Mouse (Mus musculus) gastrocnemius, postnatal 36 days (tissue): ENCODE measurements around the gene Iqgap2. TPM values are rescaled to one million over a fixed set of nuclear protein-coding genes. Genes with fewer than 3 reads are reported as not detected.
A peak's percentile ranks its signal among the peaks of the same experiment; 100 is the strongest.

Source experiments
- DNase-seq, 2 experiments: peaks; one replicate each; pipeline ENCODE4 v3.0.0; 2022
- intact Hi-C: fragments of 180-260 bp; cut with DNase I; formaldehyde crosslinking; loops from one replicate; pipeline ENCODE4 v1.15.1; 2025
- total RNA-seq, 2 experiments: library from RNA; stranded (reverse); gene quantifications; 2 replicates each; pipeline ENCODE4 v1.2.3; 2021

The Iqgap2 gene
- total RNA-seq, 2 experiments from 2014 or later: 1.3 to 1.6 TPM

GRCm38 (mm10) chr13:95741813-95742689 is 149.7 kb downstream of the Iqgap2 start:
- no peak for DNase-seq
- intact Hi-C loops: no loop called here

- intact Hi-C loops: no loop called here
- no peak for DNase-seq
These were observed 152.1 kb downstream of the Iqgap2 start for GRCm38 (mm10) chr13:95739651-95740050.

GRCm38 (mm10) chr13:95730491-95730890 is 161.2 kb downstream of the Iqgap2 start:
- intact Hi-C loops: no loop called here
- DNase-seq: no peak

GRCm38 (mm10) chr13:95719320-95720232 is 172.1 kb downstream of the Iqgap2 start:
- intact Hi-C loops: no loop called here

GRCm38 (mm10) chr13:95715356-95715755 is 176.4 kb downstream of the Iqgap2 start:
- no peak for DNase-seq
- intact Hi-C loops: no loop called here

More at GRCm38 (mm10) chr13:95719320-95720232, 172.1 kb downstream of the Iqgap2 start:
- DNase-seq: peak; percentile 21 to 34

GRCm38 (mm10) chr13:95714271-95714975 is 177.3 kb downstream of the Iqgap2 start:
- intact Hi-C loops: no loop called here
- no peak for DNase-seq

GRCm38 (mm10) chr13:95712570-95713268 is 179.0 kb downstream of the Iqgap2 start:
- intact Hi-C loops: no loop called here

GRCm38 (mm10) chr13:95712054-95712453 is 179.7 kb downstream of the Iqgap2 start:
- intact Hi-C loops: no loop called here
- DNase-seq: no peak

More at GRCm38 (mm10) chr13:95712570-95713268, 179.0 kb downstream of the Iqgap2 start:
- no peak for DNase-seq

- DNase-seq: no peak
- intact Hi-C loops: no loop called here
These were observed 186.1 kb downstream of the Iqgap2 start for GRCm38 (mm10) chr13:95705589-95705988.

- no peak for DNase-seq
- intact Hi-C loops: no loop called here
These were observed 188.3 kb downstream of the Iqgap2 start for GRCm38 (mm10) chr13:95703376-95703775.

GRCm38 (mm10) chr13:95697874-95698273 is 193.8 kb downstream of the Iqgap2 start:
- DNase-seq: no peak
- intact Hi-C loops: no loop called here

GRCm38 (mm10) chr13:95696654-95697163 is 195.0 kb downstream of the Iqgap2 start, which contains the start of gene F2rl2:
Gene F2rl2, plus strand, starts transcription at chr13:95696853.
- no peak for DNase-seq
- intact Hi-C loops: no loop called here

- intact Hi-C loops: no loop called here
- DNase-seq: no peak
These were observed 195.5 kb downstream of the Iqgap2 start for GRCm38 (mm10) chr13:95696120-95696653.

GRCm38 (mm10) chr13:95692201-95692600 is 199.5 kb downstream of the Iqgap2 start:
- intact Hi-C loops: no loop called here
- DNase-seq: no peak

- no peak for DNase-seq
- intact Hi-C loops: no loop called here
These were observed 203.1 kb downstream of the Iqgap2 start for GRCm38 (mm10) chr13:95688576-95688975.

- DNase-seq: no peak
- intact Hi-C loops: no loop called here
These were observed 206.0 kb downstream of the Iqgap2 start for GRCm38 (mm10) chr13:95685736-95686135.

- DNase-seq: no peak
- intact Hi-C loops: no loop called here
These were observed 207.0 kb downstream of the Iqgap2 start for GRCm38 (mm10) chr13:95684656-95685244.

- intact Hi-C loops: no loop called here
- DNase-seq: no peak
These were observed 212.2 kb downstream of the Iqgap2 start for GRCm38 (mm10) chr13:95679491-95679941.

GRCm38 (mm10) chr13:95679078-95679477 is 212.6 kb downstream of the Iqgap2 start:
- DNase-seq: no peak
- intact Hi-C loops: no loop called here
